In genomic region chr17:34655581-34655991, GRCm38 (mm10) we compare ENCODE assay signal across 9 mouse cellular contexts. TPM values are rescaled to one million over a fixed set of nuclear protein-coding genes. Genes with fewer than 3 reads are reported as not detected.
DNase-seq lines count a peak whose midpoint lies in the region; ATAC-seq and TF ChIP-seq lines count a peak whose summit lies in the region.
"Had no signal": no experiment of that assay in that cellular context is flagged by ENCODE, and none has a peak within 500 bp of the region (broad histone marks: within the 10 kb centered on the region; RNA-seq: fewer than 3 reads in every experiment).

No protein-coding gene starts in this region.

- peaks cover 36% of the 10 kb centered on the region for H3K36me3 ChIP-seq in hindbrain, embryonic 15.5 days
- peaks cover 38% of the 10 kb centered on the region for H3K36me3 ChIP-seq in limb, embryonic 15.5 days

- TF ChIP-seq CTCF in olfactory bulb, adult 2 months (IDR thresholded peaks at IDR 0.05; ENCODE audit: insufficient read depth, low read depth, low read length) = 0 out of 2 replicates have a peak, but pooled peaks have one; percentile 5

- peak overlapping the region; percentile 18 for H3K27ac ChIP-seq in hindbrain, embryonic 15.5 days (replicated peaks)
- H3K27ac ChIP-seq in limb, embryonic 15.5 days = peak overlapping the region; percentile 51; the same call in 1 of the 2 replicates
- peak overlapping the region; percentile 48; the same call in 1 of the 2 replicates for H3K27ac ChIP-seq in olfactory bulb, adult 2 months (ENCODE audit: insufficient read depth, low read depth, low read length)

- 57% methylated on average over 4 of the region's 4 CpGs for WGBS in hindbrain, embryonic 15.5 days
- 36% methylated on average over 4 of the region's 4 CpGs for WGBS in limb, embryonic 15.5 days
- 28% methylated on average over 4 of the region's 4 CpGs for WGBS in olfactory bulb, adult 2 months

- peaks cover 14% of the 10 kb centered on the region; the same call in 1 of the 2 replicates for H3K4me1 ChIP-seq in hindbrain, embryonic 15.5 days (replicated peaks)
- peaks cover 29% of the 10 kb centered on the region for H3K4me1 ChIP-seq in limb, embryonic 15.5 days
- peaks cover 28% of the 10 kb centered on the region for H3K4me1 ChIP-seq in olfactory bulb, adult 2 months (ENCODE audit: control insufficient read depth, insufficient read depth, low read length)

- peaks cover 14% of the 10 kb centered on the region for H3K27me3 ChIP-seq in hindbrain, embryonic 15.5 days
- H3K27me3 ChIP-seq in limb, embryonic 15.5 days = peaks cover 25% of the 10 kb centered on the region

- H3K9ac ChIP-seq in hindbrain, embryonic 15.5 days = no peak overlapping the region
- no peak overlapping the region for H3K9ac ChIP-seq in limb, embryonic 15.5 days

- no peak for TF ChIP-seq POLR2A in olfactory bulb, adult 2 months (IDR thresholded peaks at IDR 0.05; ENCODE audit: insufficient read depth, low read depth, low read length)

- DNase-seq in cerebellum, postnatal 4 days (ENCODE audit: low spot score in 2 of 2) = no peak
- DNase-seq in adrenal gland, postnatal 14 days = peak; percentile 90
- DNase-seq in gastrocnemius, adult 8-10 months (ENCODE audit: low spot score in 2 of 2) = peak; percentile 79 to 91
- no peak for DNase-seq in spleen, adult 12 weeks (ENCODE audit: low spot score)

- H3K4me3 ChIP-seq in hindbrain, embryonic 15.5 days = no peak overlapping the region
- no peak overlapping the region for H3K4me3 ChIP-seq in limb, embryonic 15.5 days
- no peak overlapping the region for H3K4me3 ChIP-seq in olfactory bulb, adult 2 months (ENCODE audit: insufficient read depth, low read depth, low read length)
- H3K4me3 ChIP-seq: megakaryocyte, embryonic 14.5 days had no signal

- H3K4me2 ChIP-seq in hindbrain, embryonic 15.5 days = no peak overlapping the region
- no peak overlapping the region for H3K4me2 ChIP-seq in limb, embryonic 15.5 days

- H3K9me3 ChIP-seq in hindbrain, embryonic 15.5 days = no peaks in the 10 kb centered on the region
- H3K9me3 ChIP-seq in limb, embryonic 15.5 days = no peaks in the 10 kb centered on the region
- H3K9me3 ChIP-seq: megakaryocyte, embryonic 14.5 days had no signal

- ATAC-seq in cerebellum, adult (ENCODE audit: insufficient number of reproducible peaks, low FRiP score, low TSS enrichment) = peak; percentile 36; the same call in 1 of the 2 replicates
- peak; percentile 65 for ATAC-seq in hindbrain, embryonic 15.5 days (ENCODE audit: low FRiP score, low read depth)
- peak; percentile 59; the same call in 1 of the 2 replicates for ATAC-seq in limb, embryonic 15.5 days (ENCODE audit: insufficient number of reproducible peaks, low FRiP score, low TSS enrichment, low read depth)

RNA-seq across cellular contexts. Expression of gene Atf6b, which starts 8.6 kb away (rescaled TPM):
- total RNA-seq in adrenal gland, postnatal 14 days (2021) = 43.5 and 52.1 TPM in 2 replicates
- 1 to 10 TPM; 5.4 to 7.6 (median 6.3) TPM for total RNA-seq in gastrocnemius, adult 8-10 months (2022)
- polyA plus RNA-seq in hindbrain, embryonic 15.5 days (2015; fragmentation: Nextera tagmentation; extraction: Ambion mirVana) = 108 and 120 TPM in 2 replicates
- polyA plus RNA-seq in limb, embryonic 15.5 days (2015; fragmentation: Nextera tagmentation; extraction: Ambion mirVana) = 85.4 and 88.3 TPM in 2 replicates
- not detected in 2 replicates for polyA plus RNA-seq in olfactory bulb, adult 2 months (2012; ENCODE audit: insufficient read depth, insufficient read length, low replicate concordance, missing spikeins)

RNA-seq across cellular contexts. Expression of gene Fkbpl, which starts 11.0 kb away (rescaled TPM):
- 11.5 and 12.5 TPM in 2 replicates for total RNA-seq in adrenal gland, postnatal 14 days (2021)
- total RNA-seq in gastrocnemius, adult 8-10 months (2022) = 1 to 10 TPM; 5.3 to 9.4 (median 8.9) TPM
- polyA plus RNA-seq in hindbrain, embryonic 15.5 days (2015; fragmentation: Nextera tagmentation; extraction: Ambion mirVana) = 16.1 and 16.4 TPM in 2 replicates
- polyA plus RNA-seq in limb, embryonic 15.5 days (2015; fragmentation: Nextera tagmentation; extraction: Ambion mirVana) = 15.5 and 17.1 TPM in 2 replicates
- not detected in 2 replicates for polyA plus RNA-seq in olfactory bulb, adult 2 months (2012; ENCODE audit: insufficient read depth, insufficient read length, low replicate concordance, missing spikeins)

RNA-seq across cellular contexts. Expression of gene Tnxb, which starts 14.7 kb away (rescaled TPM):
- total RNA-seq in adrenal gland, postnatal 14 days (2021) = 39.8 and 41.0 TPM in 2 replicates
- 10 to 100 TPM; 18.1 to 27.4 (median 23.3) TPM for total RNA-seq in gastrocnemius, adult 8-10 months (2022)
- 0.27 and 0.31 TPM in 2 replicates for polyA plus RNA-seq in hindbrain, embryonic 15.5 days (2015; fragmentation: Nextera tagmentation; extraction: Ambion mirVana)
- 1.9 and 4.2 TPM in 2 replicates for polyA plus RNA-seq in limb, embryonic 15.5 days (2015; fragmentation: Nextera tagmentation; extraction: Ambion mirVana)
- not detected in 2 replicates for polyA plus RNA-seq in olfactory bulb, adult 2 months (2012; ENCODE audit: insufficient read depth, insufficient read length, low replicate concordance, missing spikeins)

RNA-seq across cellular contexts. Expression of gene Prrt1, which starts 26.3 kb away (rescaled TPM):
- total RNA-seq in adrenal gland, postnatal 14 days (2021) = 8.7 and 12.4 TPM in 2 replicates
- total RNA-seq in gastrocnemius, adult 8-10 months (2022) = under 1 TPM in 3 of 4 experiments, not detected in 1; 0.12 to 0.35 (median 0.25) TPM
- polyA plus RNA-seq in hindbrain, embryonic 15.5 days (2015; fragmentation: Nextera tagmentation; extraction: Ambion mirVana) = 6.8 and 9.8 TPM in 2 replicates
- polyA plus RNA-seq in limb, embryonic 15.5 days (2015; fragmentation: Nextera tagmentation; extraction: Ambion mirVana) = 0.46 and 0.60 TPM in 2 replicates
- not detected in 2 replicates for polyA plus RNA-seq in olfactory bulb, adult 2 months (2012; ENCODE audit: insufficient read depth, insufficient read length, low replicate concordance, missing spikeins)

RNA-seq across cellular contexts. Expression of gene Ppt2, which starts 27.3 kb away (rescaled TPM):
- total RNA-seq in adrenal gland, postnatal 14 days (2021) = 49.7 and 50.0 TPM in 2 replicates
- total RNA-seq in gastrocnemius, adult 8-10 months (2022) = 10 to 100 TPM; 38.0 to 40.7 (median 39.9) TPM
- 19.1 and 20.4 TPM in 2 replicates for polyA plus RNA-seq in hindbrain, embryonic 15.5 days (2015; fragmentation: Nextera tagmentation; extraction: Ambion mirVana)
- 26.8 and 29.9 TPM in 2 replicates for polyA plus RNA-seq in limb, embryonic 15.5 days (2015; fragmentation: Nextera tagmentation; extraction: Ambion mirVana)
- polyA plus RNA-seq in olfactory bulb, adult 2 months (2012; ENCODE audit: insufficient read depth, insufficient read length, low replicate concordance, missing spikeins) = not detected in 2 replicates

Comparison
In these comparisons a context has a peak if more than half of its experiments do, and no peak if none do; other contexts are left out.
1. DNase-seq: peak in adrenal gland, postnatal 14 days (single experiment) and gastrocnemius, adult 8-10 months (2 of 2); none in cerebellum, postnatal 4 days (0 of 2) and spleen, adult 12 weeks (single experiment).
2. RNA of gene Fkbpl, which starts 11.0 kb away (polyA plus RNA-seq): 16.1 to 16.4 TPM in hindbrain, embryonic 15.5 days and 15.5 to 17.1 TPM in limb, embryonic 15.5 days; not detected in olfactory bulb, adult 2 months; every median in the first group is over 10 times any median in the second.
3. Peak in every context shown above with its lines, with median percentiles within 50 percentile points of each other: ATAC-seq and H3K27ac ChIP-seq.